Mouse (Mus musculus) midbrain, embryonic 13.5 days (tissue): ENCODE data around the gene Gna12. TPM values are rescaled to one million over a fixed set of nuclear protein-coding genes. Genes with fewer than 3 reads are reported as not detected.

Experiments
- ATAC-seq: fragments of 200-750 bp; cut with Nextera tagmentation; 2 replicates; pipeline ENCODE4 v1.8.0; 2017; ENCODE audit warnings: mild to moderate bottlenecking, moderate TSS enrichment, moderate library complexity
- H3K27ac ChIP-seq: fragments of 300-500 bp; sonication (generic); 2 replicates; pipeline ENCODE4 v1.5.1; 2015; ENCODE audit warnings: inconsistent platforms, mild to moderate bottlenecking, moderate library complexity
- H3K27me3 ChIP-seq: fragments of 300-500 bp; sonication (generic); 2 replicates; pipeline ENCODE4 v1.6.1; 2015; ENCODE audit warnings: mild to moderate bottlenecking, inconsistent platforms
- H3K36me3 ChIP-seq: fragments of 300-500 bp; sonication (generic); 2 replicates; pipeline ENCODE4 v1.6.1; 2015; ENCODE audit warnings: mild to moderate bottlenecking, inconsistent platforms
- H3K4me1 ChIP-seq: fragments of 300-500 bp; sonication (generic); replicated peaks from 2 replicates; pipeline ENCODE4 v1.6.1; 2015; ENCODE audit warnings: inconsistent platforms
- H3K4me2 ChIP-seq: fragments of 300-500 bp; sonication (generic); replicated peaks from 2 replicates; pipeline ENCODE4 v1.6.1; 2015; ENCODE audit warnings: moderate library complexity, mild to moderate bottlenecking, inconsistent platforms
- H3K4me3 ChIP-seq: fragments of 300-500 bp; sonication (generic); replicated peaks from 2 replicates; pipeline ENCODE4 v1.5.1; 2015; ENCODE audit warnings: mild to moderate bottlenecking, inconsistent platforms
- H3K9ac ChIP-seq: fragments of 300-500 bp; sonication (generic); replicated peaks from 2 replicates; pipeline ENCODE4 v1.6.1; 2015; ENCODE audit warnings: mild to moderate bottlenecking, inconsistent platforms
- H3K9me3 ChIP-seq: fragments of 300-500 bp; sonication (generic); 2 replicates; pipeline ENCODE4 v1.6.1; 2016; ENCODE audit warnings: mild to moderate bottlenecking, inconsistent platforms
- WGBS: fragments of 180-500 bp; shearing (Covaris S2); methylation state at CpG from one replicate; pipeline ENCODE4 v1.1.7; 2015; 5-methylcytosine and 5-hydroxymethylcytosine counted together
- polyA plus RNA-seq: library from polyadenylated mRNA; unstranded; fragments of >200 nt; fragmentation: Nextera tagmentation; extraction: Ambion mirVana; gene quantifications from 2 replicates; pipeline ENCODE4 v1.2.1, GENCODE M21; 2015

Gna12 gene
- polyA plus RNA-seq, 1 experiment from 2014 or later = 12.0 TPM

- Histone ChIP-seq H3K9ac (no peak overlapping the region), H3K27ac (no peak overlapping the region), H3K4me2 (no peak overlapping the region), H3K36me3 (no peaks in the 10 kb centered on the region), H3K4me3 (no peak overlapping the region), H3K9me3 (no peaks in the 10 kb centered on the region), H3K27me3 (0 out of 2 replicates have a peak, but pooled peaks cover 3% of the 10 kb centered on the region), H3K4me1 (peaks cover under 1% of the 10 kb centered on the region)
- WGBS = 33% methylated on average over 12 of the region's 12 CpGs
- peak; percentile 41 for ATAC-seq
Observed at GRCm38 (mm10) chr5:140743706-140744131, 86.5 kb downstream of the Gna12 start.

GRCm38 (mm10) chr5:140741877-140742276 lies 88.4 kb downstream of the Gna12 start:
- no peak overlapping the region for H3K9ac ChIP-seq

GRCm38 (mm10) chr5:140741040-140741439 lies 89.2 kb downstream of the Gna12 start:
- H3K27ac ChIP-seq = no peak overlapping the region
- peaks cover 15% of the 10 kb centered on the region for H3K27me3 ChIP-seq
- no peak overlapping the region for H3K4me2 ChIP-seq
- H3K9me3 ChIP-seq = no peaks in the 10 kb centered on the region
- WGBS = 85% methylated on average over 11 of the region's 11 CpGs
- no peaks in the 10 kb centered on the region for H3K36me3 ChIP-seq
- no peak overlapping the region for H3K4me3 ChIP-seq
- no peak for ATAC-seq
- no peaks in the 10 kb centered on the region for H3K4me1 ChIP-seq
- H3K9ac ChIP-seq = no peak overlapping the region

More at GRCm38 (mm10) chr5:140741877-140742276, 88.4 kb downstream of the Gna12 start:
- no peak for ATAC-seq
- H3K27me3 ChIP-seq = peaks cover 7% of the 10 kb centered on the region
- no peaks in the 10 kb centered on the region for H3K4me1 ChIP-seq
- no peak overlapping the region for H3K4me3 ChIP-seq
- no peaks in the 10 kb centered on the region for H3K9me3 ChIP-seq
- H3K4me2 ChIP-seq = no peak overlapping the region
- no peak overlapping the region for H3K27ac ChIP-seq
- no peaks in the 10 kb centered on the region for H3K36me3 ChIP-seq

GRCm38 (mm10) chr5:140739813-140740212 lies 90.4 kb downstream of the Gna12 start:
- no peaks in the 10 kb centered on the region for H3K36me3 ChIP-seq
- no peak for ATAC-seq
- H3K27me3 ChIP-seq = peaks cover 27% of the 10 kb centered on the region
- 85% methylated on average over 12 of the region's 12 CpGs for WGBS
- H3K9me3 ChIP-seq = no peaks in the 10 kb centered on the region
- H3K4me2 ChIP-seq = no peak overlapping the region
- no peak overlapping the region for H3K9ac ChIP-seq
- H3K27ac ChIP-seq = no peak overlapping the region
- peaks cover 8% of the 10 kb centered on the region for H3K4me1 ChIP-seq
- no peak overlapping the region for H3K4me3 ChIP-seq

GRCm38 (mm10) chr5:140736166-140736565 lies 94.1 kb downstream of the Gna12 start:
- no peak overlapping the region for H3K9ac ChIP-seq

GRCm38 (mm10) chr5:140735297-140735696 lies 94.9 kb downstream of the Gna12 start:
- Histone ChIP-seq H3K27me3 (peaks cover 31% of the 10 kb centered on the region), H3K9ac (peak overlapping the region; percentile 44; the same call in 1 of the 2 replicates), H3K4me2 (peak overlapping the region; percentile 53), H3K4me1 (peaks cover 8% of the 10 kb centered on the region), H3K9me3 (no peaks in the 10 kb centered on the region), H3K4me3 (peak overlapping the region; percentile 31), H3K36me3 (no peaks in the 10 kb centered on the region), H3K27ac (no peak overlapping the region)
- peak; percentile 53; the same call in 1 of the 2 replicates for ATAC-seq
- WGBS = 3% methylated on average over 22 of the region's 22 CpGs

More at GRCm38 (mm10) chr5:140736166-140736565, 94.1 kb downstream of the Gna12 start:
- no peak for ATAC-seq
- no peak overlapping the region for H3K4me2 ChIP-seq
- 0 out of 2 replicates have a peak overlapping the region, but pooled peaks have one; percentile 31 for H3K4me3 ChIP-seq
- H3K4me1 ChIP-seq = peaks cover 8% of the 10 kb centered on the region
- no peaks in the 10 kb centered on the region for H3K36me3 ChIP-seq
- H3K9me3 ChIP-seq = no peaks in the 10 kb centered on the region
- H3K27me3 ChIP-seq = peaks cover 31% of the 10 kb centered on the region
- H3K27ac ChIP-seq = no peak overlapping the region
- 31% methylated on average over 11 of the region's 13 CpGs for WGBS

- 88% methylated on average over 3 of the region's 3 CpGs for WGBS
- Histone ChIP-seq H3K4me3 (no peak overlapping the region), H3K4me2 (no peak overlapping the region), H3K27me3 (peaks cover 31% of the 10 kb centered on the region), H3K9ac (no peak overlapping the region), H3K4me1 (peaks cover 8% of the 10 kb centered on the region), H3K9me3 (no peaks in the 10 kb centered on the region), H3K36me3 (no peaks in the 10 kb centered on the region), H3K27ac (no peak overlapping the region)
- ATAC-seq = no peak
Observed at GRCm38 (mm10) chr5:140733336-140733735, 96.9 kb downstream of the Gna12 start.

- H3K9ac ChIP-seq = no peak overlapping the region
- WGBS = 66% methylated on average over 4 of the region's 4 CpGs
- peaks cover 30% of the 10 kb centered on the region for H3K27me3 ChIP-seq
- H3K36me3 ChIP-seq = no peaks in the 10 kb centered on the region
- H3K4me3 ChIP-seq = no peak overlapping the region
- H3K27ac ChIP-seq = no peak overlapping the region
- no peak for ATAC-seq
- H3K4me2 ChIP-seq = no peak overlapping the region
- H3K4me1 ChIP-seq = peaks cover 8% of the 10 kb centered on the region
- H3K9me3 ChIP-seq = no peaks in the 10 kb centered on the region
Observed at GRCm38 (mm10) chr5:140732195-140732594, 98.0 kb downstream of the Gna12 start.

GRCm38 (mm10) chr5:140731040-140731797 lies 99.0 kb downstream of the Gna12 start:
- Histone ChIP-seq H3K9ac (no peak overlapping the region), H3K4me1 (peaks cover 11% of the 10 kb centered on the region)
- ATAC-seq = no peak

GRCm38 (mm10) chr5:140726946-140727740 lies 103.1 kb downstream of the Gna12 start:
- H3K27ac ChIP-seq = no peak overlapping the region
- no peaks in the 10 kb centered on the region for H3K36me3 ChIP-seq
- no peak overlapping the region for H3K4me2 ChIP-seq
- H3K4me1 ChIP-seq = peaks cover 27% of the 10 kb centered on the region
- no peaks in the 10 kb centered on the region for H3K27me3 ChIP-seq
- no peak overlapping the region for H3K9ac ChIP-seq
- 87% methylated on average over 17 of the region's 17 CpGs for WGBS
- H3K9me3 ChIP-seq = no peaks in the 10 kb centered on the region
- H3K4me3 ChIP-seq = no peak overlapping the region
- no peak for ATAC-seq

More at GRCm38 (mm10) chr5:140731040-140731797, 99.0 kb downstream of the Gna12 start:
- Histone ChIP-seq H3K9me3 (no peaks in the 10 kb centered on the region), H3K27me3 (peaks cover 21% of the 10 kb centered on the region), H3K4me2 (no peak overlapping the region), H3K36me3 (no peaks in the 10 kb centered on the region), H3K27ac (no peak overlapping the region), H3K4me3 (no peak overlapping the region)
- WGBS = 91% methylated on average over 11 of the region's 11 CpGs

GRCm38 (mm10) chr5:140726062-140726839 lies 104.0 kb downstream of the Gna12 start:
- ATAC-seq = peak; percentile 72
- Histone ChIP-seq H3K4me2 (no peak overlapping the region), H3K4me1 (peaks cover 27% of the 10 kb centered on the region), H3K36me3 (no peaks in the 10 kb centered on the region), H3K9me3 (no peaks in the 10 kb centered on the region), H3K27ac (peak overlapping the region; percentile 72), H3K27me3 (no peaks in the 10 kb centered on the region), H3K9ac (no peak overlapping the region), H3K4me3 (no peak overlapping the region)
- WGBS = 67% methylated on average over 7 of the region's 7 CpGs
